Mouse (Mus musculus) spleen, adult 18-20 months (tissue): Measurements from ENCODE around the gene Rbbp4.
A peak's percentile ranks its signal among the peaks of the same experiment; 100 is the strongest.

Experiments used
- DNase-seq, 2 experiments: peaks; one replicate each; pipeline ENCODE4 v3.0.0; 2022; ENCODE audit warnings: mixed read lengths in 2 of 2

Gene Rbbp4

DNA sequence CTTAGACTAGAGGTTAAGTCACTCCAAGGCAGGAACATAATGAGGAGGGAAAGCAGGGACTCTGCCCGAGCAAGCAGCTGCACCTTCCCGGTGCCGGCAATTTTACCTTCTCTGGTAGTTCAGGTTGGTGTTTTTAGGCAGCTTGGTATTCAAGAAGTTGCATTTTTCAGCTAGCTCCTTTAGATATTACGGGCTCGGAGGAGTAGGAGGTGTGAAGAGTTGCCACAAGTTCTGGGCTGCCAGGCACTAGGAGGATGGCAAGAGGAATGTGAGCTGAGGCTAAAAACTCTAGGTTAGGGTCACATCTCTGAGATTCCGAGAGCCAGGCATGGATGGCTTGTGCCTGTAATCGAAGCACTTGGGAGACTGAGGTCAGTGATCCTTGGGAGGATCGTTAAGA is 45.5 kb downstream of the Rbbp4 start:
- DNase-seq: no peak

GRCm38 (mm10) chr4:129288067-129288466 is 47.1 kb downstream of the Rbbp4 start:
- DNase-seq: no peak

GRCm38 (mm10) chr4:129287472-129287981 is 47.6 kb downstream of the Rbbp4 start, which contains the start of gene Sync:
Sync (plus strand) TSS chr4:129287617.
- peak in 1 of 2 experiments; percentile 4 for DNase-seq

DNA sequence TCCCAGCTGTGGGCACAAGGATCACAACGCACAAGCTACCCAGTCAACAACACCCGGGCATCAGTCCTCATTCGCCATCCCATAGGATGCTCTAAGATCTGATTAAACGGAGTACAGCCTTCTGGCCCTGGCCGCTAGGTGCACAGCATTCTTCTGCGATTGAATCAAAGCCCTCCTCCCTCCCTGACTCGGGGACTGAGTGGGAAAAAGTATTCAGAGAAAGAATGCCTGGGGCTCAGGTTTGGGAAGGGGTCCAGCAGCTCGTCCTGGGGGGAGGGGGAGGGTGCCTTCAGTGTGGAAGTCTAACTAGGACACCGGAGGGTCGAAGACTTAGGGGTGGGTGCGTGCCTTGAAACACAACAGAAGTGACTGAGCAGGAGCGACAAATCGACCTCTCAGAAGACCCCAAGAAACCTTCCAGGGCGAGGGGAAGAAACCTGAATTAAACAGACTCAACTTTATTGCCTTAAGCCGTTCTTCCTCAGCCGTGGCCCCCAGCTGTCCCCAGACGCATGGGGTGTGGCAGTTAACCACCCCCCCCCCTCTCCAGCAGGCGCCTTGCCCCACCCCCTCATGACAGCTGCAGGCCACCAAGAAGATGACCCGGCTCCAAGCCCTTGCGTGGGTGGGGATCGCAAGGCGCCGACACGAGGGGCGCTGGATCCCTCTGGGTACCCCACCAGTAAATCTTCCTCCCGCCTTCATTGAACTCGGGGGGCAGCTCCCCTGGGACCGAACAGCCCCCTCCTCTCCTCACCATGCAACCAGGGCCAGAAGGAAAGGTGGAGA is 48.3 kb downstream of the Rbbp4 start:
- no peak for DNase-seq

- DNase-seq: no peak
Measured at GRCm38 (mm10) chr4:129286001-129286682, 49.0 kb downstream of the Rbbp4 start.

GRCm38 (mm10) chr4:129284685-129285084 is 50.5 kb downstream of the Rbbp4 start:
- DNase-seq: no peak

- no peak for DNase-seq
Measured at GRCm38 (mm10) chr4:129283226-129283625, 51.9 kb downstream of the Rbbp4 start.

- DNase-seq: no peak
Measured at GRCm38 (mm10) chr4:129282786-129283185, 52.4 kb downstream of the Rbbp4 start.

GRCm38 (mm10) chr4:129276453-129276865 is 58.7 kb downstream of the Rbbp4 start:
- peak; percentile 79 to 93 for DNase-seq

DNA sequence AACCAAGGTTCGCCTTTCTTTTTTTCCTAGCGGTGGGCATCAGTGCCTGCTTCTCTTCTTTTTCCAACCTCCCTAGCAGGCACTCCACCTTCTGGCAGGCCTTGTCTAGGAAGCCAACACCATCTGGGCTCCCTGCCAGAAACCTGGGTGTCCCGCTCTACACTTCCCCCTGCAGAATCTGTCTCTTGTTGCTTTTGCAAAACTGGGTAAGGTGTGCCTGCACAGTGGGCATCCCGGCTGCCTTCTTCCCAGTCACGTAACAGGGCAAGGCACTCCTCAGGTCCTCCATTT is 62.5 kb downstream of the Rbbp4 start:
- no peak for DNase-seq

DNA sequence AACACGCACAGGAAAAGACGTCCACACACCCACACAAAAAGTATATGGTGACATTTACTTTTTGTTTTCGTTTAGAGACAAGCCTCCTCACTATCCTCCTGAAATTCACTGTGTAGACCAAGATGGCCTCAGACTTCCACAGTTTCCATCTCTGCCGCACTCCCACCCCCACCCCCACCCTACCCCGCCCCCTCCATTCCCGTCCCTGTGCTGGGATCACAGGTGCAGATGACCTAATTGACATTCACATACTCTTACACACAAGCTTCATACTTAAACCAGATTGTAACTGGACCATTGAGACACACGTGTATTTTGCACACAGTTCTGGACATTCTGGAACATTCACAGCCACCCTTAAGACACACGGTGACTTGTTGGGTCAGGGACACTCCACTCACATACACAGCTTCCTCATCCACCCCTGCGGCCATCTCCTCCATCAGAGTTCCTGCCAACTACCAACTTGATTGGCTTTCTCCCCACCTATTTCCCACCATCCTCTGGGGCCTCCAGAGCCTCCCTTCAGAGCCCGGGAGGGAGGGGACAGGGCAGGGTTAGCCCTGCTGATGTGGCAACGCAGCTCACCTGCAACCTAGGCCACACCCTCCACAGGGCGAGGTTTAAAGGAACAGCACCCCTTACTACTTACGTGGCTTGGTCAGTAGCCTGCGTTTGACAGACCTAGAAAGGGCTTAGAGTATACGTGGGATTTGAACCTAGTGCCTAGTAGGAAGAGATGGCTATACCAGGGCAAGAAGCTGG is 63.0 kb downstream of the Rbbp4 start:
- DNase-seq: no peak

GRCm38 (mm10) chr4:129268698-129269097 is 66.5 kb downstream of the Rbbp4 start:
- no peak for DNase-seq

DNA sequence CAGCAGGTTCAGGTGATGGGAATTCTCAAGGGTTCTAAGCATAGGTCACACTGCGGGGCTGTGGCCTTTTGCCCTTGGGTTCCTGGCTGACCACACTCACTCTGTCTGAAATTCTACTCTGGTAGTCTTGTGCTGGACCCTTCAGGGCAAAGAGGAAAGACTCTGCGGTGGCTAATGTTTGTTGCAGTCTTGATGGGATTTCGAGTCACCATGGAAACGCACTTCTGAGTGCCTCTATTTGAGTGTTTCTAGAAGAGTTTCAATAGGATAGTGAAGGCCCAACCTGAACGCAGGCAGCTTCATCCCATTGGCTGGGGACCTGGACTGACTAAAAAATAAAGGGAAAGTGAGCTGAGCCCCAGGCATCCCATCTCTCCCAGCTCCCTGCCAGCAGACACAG is 68.3 kb downstream of the Rbbp4 start:
- no peak for DNase-seq

DNA sequence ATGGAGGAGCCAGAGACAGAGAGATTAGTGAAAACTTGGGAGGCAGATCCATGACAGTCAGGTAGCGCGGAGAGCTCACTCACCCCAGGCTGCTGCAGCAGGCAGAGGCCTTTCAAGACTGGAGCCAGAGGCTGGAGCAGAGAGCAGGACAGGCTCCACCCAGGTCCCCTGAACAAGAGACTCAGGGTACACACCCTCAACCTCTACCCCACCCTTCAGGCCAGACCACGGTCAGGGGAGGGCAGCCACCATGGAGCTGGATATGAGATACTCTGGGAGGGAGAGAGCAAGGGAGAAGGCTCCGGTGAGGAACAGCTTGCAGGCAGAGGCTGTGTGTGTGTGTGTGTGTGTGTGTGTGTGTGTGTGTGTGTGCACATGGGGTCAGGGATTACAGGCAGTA is 69.0 kb downstream of the Rbbp4 start:
- DNase-seq: no peak

DNA sequence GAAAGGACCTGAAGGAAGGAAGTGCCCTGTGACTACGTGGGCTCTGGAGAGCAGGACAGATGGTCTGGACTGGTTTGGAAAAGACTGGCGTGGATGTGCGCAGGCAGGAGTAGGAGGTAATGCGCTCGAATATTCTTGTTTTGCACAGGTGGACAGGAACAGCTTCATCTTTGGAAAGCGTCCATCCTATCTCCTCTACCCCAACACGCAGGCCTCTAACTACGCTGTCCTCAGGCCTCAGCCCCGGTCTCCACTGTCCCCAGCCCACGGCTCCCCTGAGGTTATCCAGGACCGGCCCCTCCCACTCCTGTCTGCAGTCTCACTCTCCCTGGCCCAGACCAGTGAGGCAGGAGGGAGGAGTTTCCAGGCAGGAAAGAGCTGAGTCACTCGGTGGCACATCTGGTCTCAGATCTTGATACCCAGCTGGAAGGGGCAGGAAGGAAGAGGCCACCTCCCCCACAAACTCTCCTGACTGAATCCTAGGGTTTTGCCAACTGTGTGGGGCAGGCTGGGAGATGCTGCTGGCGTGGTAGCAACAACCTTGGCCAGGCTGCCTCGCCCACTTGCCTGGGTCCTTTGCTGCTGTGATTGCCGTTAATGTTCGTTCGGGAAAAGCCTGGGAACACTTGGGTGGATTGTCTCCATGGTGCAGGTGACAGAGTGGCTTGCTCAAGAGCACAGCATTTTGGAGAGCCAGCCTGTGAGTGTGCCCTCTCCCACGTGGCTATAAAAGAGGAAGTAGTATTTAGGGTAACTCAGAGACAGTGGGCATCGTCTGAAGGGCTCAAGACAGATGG is 71.7 kb downstream of the Rbbp4 start:
- peak in 1 of 2 experiments; percentile 18 for DNase-seq

DNA sequence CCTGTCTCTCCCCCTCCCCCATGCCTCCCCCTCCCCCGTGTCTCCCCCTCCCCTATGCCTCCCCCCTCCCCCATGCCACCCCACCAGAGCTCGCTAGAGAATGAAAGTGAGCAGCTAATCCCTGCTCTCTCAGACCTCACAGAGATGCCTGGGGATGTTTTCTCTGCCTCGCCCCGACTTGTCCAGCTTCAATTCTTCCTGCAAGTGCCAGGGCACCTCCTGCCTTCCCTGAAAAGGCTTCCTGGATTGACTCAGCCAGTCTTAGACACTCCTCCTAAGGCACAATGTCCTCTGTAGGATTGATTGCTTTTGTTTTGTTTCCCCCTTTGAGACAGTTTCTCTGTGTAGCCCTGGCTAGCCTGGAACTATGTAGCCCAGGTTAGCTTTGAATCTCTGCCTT is 74.0 kb downstream of the Rbbp4 start, which contains the start of gene C77080:
C77080 (minus strand) TSS at position 209 of the 400 bp plus-strand sequence.
- no peak for DNase-seq

GRCm38 (mm10) chr4:129260678-129261077 is 74.5 kb downstream of the Rbbp4 start:
- no peak for DNase-seq

- no peak for DNase-seq
Measured at GRCm38 (mm10) chr4:129259101-129259500, 76.1 kb downstream of the Rbbp4 start.
